Mouse (Mus musculus): ENCODE data around the gene Mpzl3. TPM values are rescaled to one million over a fixed set of nuclear protein-coding genes. Genes with fewer than 3 reads are reported as not detected.

Mpzl3 gene
- polyA plus RNA-seq, 1 experiment from 2014 or later, result 2.1 TPM

- 82% methylated on average over 16 of the region's 16 CpGs for WGBS
- no peak overlapping the region for H3K9ac ChIP-seq
- no peak for ATAC-seq (ENCODE audit: insufficient number of reproducible peaks, low FRiP score)
- H3K4me3 ChIP-seq, result no peak overlapping the region
- H3K9me3 ChIP-seq (replicated peaks), result no peaks in the 10 kb centered on the region
- no peak overlapping the region for H3K4me2 ChIP-seq
- H3K36me3 ChIP-seq, result no peaks in the 10 kb centered on the region
- no peak overlapping the region for H3K27ac ChIP-seq (ENCODE audit: poor library complexity, severe bottlenecking)
- H3K4me1 ChIP-seq (replicated peaks), result peaks cover 12% of the 10 kb centered on the region
- H3K27me3 ChIP-seq (replicated peaks), result peaks cover 67% of the 10 kb centered on the region
These were observed 8.0 kb upstream of the Mpzl3 start for GRCm38 (mm10) chr9:45046973-45047372.

- Histone ChIP-seq H3K9me3 (replicated peaks) (no peaks in the 10 kb centered on the region), H3K27me3 (replicated peaks) (peaks cover 62% of the 10 kb centered on the region), H3K4me2 (no peak overlapping the region), H3K4me1 (replicated peaks) (no peaks in the 10 kb centered on the region), H3K27ac (ENCODE audit: poor library complexity, severe bottlenecking) (no peak overlapping the region), H3K36me3 (no peaks in the 10 kb centered on the region), H3K9ac (no peak overlapping the region), H3K4me3 (no peak overlapping the region)
- ATAC-seq (ENCODE audit: insufficient number of reproducible peaks, low FRiP score), result no peak
- 29% methylated on average over 4 of the region's 4 CpGs for WGBS
These were observed 6.5 kb upstream of the Mpzl3 start for GRCm38 (mm10) chr9:45048511-45048910.

- Histone ChIP-seq H3K4me1 (replicated peaks) (no peaks in the 10 kb centered on the region), H3K9ac (no peak overlapping the region), H3K9me3 (replicated peaks) (no peaks in the 10 kb centered on the region), H3K4me3 (no peak overlapping the region), H3K27me3 (replicated peaks) (peaks cover 55% of the 10 kb centered on the region), H3K4me2 (no peak overlapping the region), H3K27ac (ENCODE audit: poor library complexity, severe bottlenecking) (no peak overlapping the region), H3K36me3 (no peaks in the 10 kb centered on the region)
- no peak for ATAC-seq (ENCODE audit: insufficient number of reproducible peaks, low FRiP score)
- 65% methylated on average over 1 of the region's 1 CpGs for WGBS
These were observed 5.3 kb upstream of the Mpzl3 start for GRCm38 (mm10) chr9:45049731-45050130.

- no peaks in the 10 kb centered on the region for H3K4me1 ChIP-seq (replicated peaks)
- no peaks in the 10 kb centered on the region for H3K36me3 ChIP-seq
- H3K4me3 ChIP-seq, result no peak overlapping the region
- H3K4me2 ChIP-seq, result no peak overlapping the region
- peaks cover 50% of the 10 kb centered on the region for H3K27me3 ChIP-seq (replicated peaks)
- no peaks in the 10 kb centered on the region for H3K9me3 ChIP-seq (replicated peaks)
- no peak overlapping the region for H3K9ac ChIP-seq
- H3K27ac ChIP-seq (ENCODE audit: poor library complexity, severe bottlenecking), result no peak overlapping the region
- ATAC-seq (ENCODE audit: insufficient number of reproducible peaks, low FRiP score), result no peak
- 73% methylated on average over 2 of the region's 2 CpGs for WGBS
These were observed 4.7 kb upstream of the Mpzl3 start for GRCm38 (mm10) chr9:45050301-45050700.

- Histone ChIP-seq H3K27me3 (replicated peaks) (peaks cover 47% of the 10 kb centered on the region), H3K4me2 (no peak overlapping the region), H3K27ac (ENCODE audit: poor library complexity, severe bottlenecking) (no peak overlapping the region), H3K4me3 (no peak overlapping the region), H3K4me1 (replicated peaks) (no peaks in the 10 kb centered on the region), H3K9ac (no peak overlapping the region), H3K9me3 (replicated peaks) (no peaks in the 10 kb centered on the region), H3K36me3 (no peaks in the 10 kb centered on the region)
- ATAC-seq (ENCODE audit: insufficient number of reproducible peaks, low FRiP score), result no peak
- 48% methylated on average over 5 of the region's 5 CpGs for WGBS
These were observed 3.4 kb downstream of the Mpzl3 start for GRCm38 (mm10) chr9:45058304-45058940.

- no peak overlapping the region for H3K27ac ChIP-seq (ENCODE audit: poor library complexity, severe bottlenecking)
- peaks cover 42% of the 10 kb centered on the region for H3K27me3 ChIP-seq (replicated peaks)
- H3K36me3 ChIP-seq, result no peaks in the 10 kb centered on the region
- WGBS, result 39% methylated on average over 7 of the region's 7 CpGs
- H3K9me3 ChIP-seq (replicated peaks), result no peaks in the 10 kb centered on the region
- no peaks in the 10 kb centered on the region for H3K4me1 ChIP-seq (replicated peaks)
- H3K4me2 ChIP-seq, result no peak overlapping the region
- H3K9ac ChIP-seq, result no peak overlapping the region
- ATAC-seq (ENCODE audit: insufficient number of reproducible peaks, low FRiP score), result no peak
- H3K4me3 ChIP-seq, result no peak overlapping the region
These were observed 5.2 kb downstream of the Mpzl3 start for GRCm38 (mm10) chr9:45060151-45060550.

GRCm38 (mm10) chr9:45062677-45063076 is 7.7 kb downstream of the Mpzl3 start:
- H3K9me3 ChIP-seq (replicated peaks), result no peaks in the 10 kb centered on the region
- no peak overlapping the region for H3K4me3 ChIP-seq
- 55% methylated on average over 3 of the region's 3 CpGs for WGBS

GRCm38 (mm10) chr9:45064421-45064820 is 9.4 kb downstream of the Mpzl3 start:
- H3K4me3 ChIP-seq, result no peak overlapping the region
- H3K36me3 ChIP-seq, result no peaks in the 10 kb centered on the region
- WGBS, result 74% methylated on average over 6 of the region's 6 CpGs
- peaks cover 13% of the 10 kb centered on the region for H3K27me3 ChIP-seq (replicated peaks)
- no peak for ATAC-seq (ENCODE audit: insufficient number of reproducible peaks, low FRiP score)
- H3K27ac ChIP-seq (ENCODE audit: poor library complexity, severe bottlenecking), result no peak overlapping the region
- no peaks in the 10 kb centered on the region for H3K4me1 ChIP-seq (replicated peaks)
- H3K9me3 ChIP-seq (replicated peaks), result no peaks in the 10 kb centered on the region
- no peak overlapping the region for H3K4me2 ChIP-seq
- no peak overlapping the region for H3K9ac ChIP-seq

More at GRCm38 (mm10) chr9:45062677-45063076, 7.7 kb downstream of the Mpzl3 start:
- Histone ChIP-seq H3K4me2 (no peak overlapping the region), H3K27ac (ENCODE audit: poor library complexity, severe bottlenecking) (no peak overlapping the region), H3K36me3 (no peaks in the 10 kb centered on the region), H3K9ac (no peak overlapping the region), H3K4me1 (replicated peaks) (no peaks in the 10 kb centered on the region), H3K27me3 (replicated peaks) (peaks cover 30% of the 10 kb centered on the region)
- ATAC-seq (ENCODE audit: insufficient number of reproducible peaks, low FRiP score), result no peak

GRCm38 (mm10) chr9:45066735-45067134 is 11.7 kb downstream of the Mpzl3 start:
- Histone ChIP-seq H3K4me1 (replicated peaks) (no peaks in the 10 kb centered on the region), H3K4me2 (no peak overlapping the region), H3K4me3 (no peak overlapping the region), H3K9ac (no peak overlapping the region), H3K9me3 (replicated peaks) (no peaks in the 10 kb centered on the region), H3K27me3 (replicated peaks) (peaks cover 4% of the 10 kb centered on the region; the same call in 1 of the 2 replicates), H3K36me3 (no peaks in the 10 kb centered on the region), H3K27ac (ENCODE audit: poor library complexity, severe bottlenecking) (no peak overlapping the region)
- no peak for ATAC-seq (ENCODE audit: insufficient number of reproducible peaks, low FRiP score)
- WGBS, result 75% methylated on average over 4 of the region's 4 CpGs

- WGBS, result 39% methylated on average over 3 of the region's 3 CpGs
- Histone ChIP-seq H3K4me2 (no peak overlapping the region), H3K4me3 (no peak overlapping the region), H3K36me3 (no peaks in the 10 kb centered on the region), H3K27ac (ENCODE audit: poor library complexity, severe bottlenecking) (no peak overlapping the region), H3K9ac (no peak overlapping the region), H3K9me3 (replicated peaks) (no peaks in the 10 kb centered on the region), H3K27me3 (replicated peaks) (no peaks in the 10 kb centered on the region), H3K4me1 (replicated peaks) (no peaks in the 10 kb centered on the region)
- no peak for ATAC-seq (ENCODE audit: insufficient number of reproducible peaks, low FRiP score)
These were observed 16.8 kb downstream of the Mpzl3 start for GRCm38 (mm10) chr9:45071800-45072199.

GRCm38 (mm10) chr9:45077859-45078258 is 22.9 kb downstream of the Mpzl3 start:
- no peak overlapping the region for H3K4me3 ChIP-seq
- H3K9ac ChIP-seq, result no peak overlapping the region
- no peaks in the 10 kb centered on the region for H3K4me1 ChIP-seq (replicated peaks)
- no peak overlapping the region for H3K4me2 ChIP-seq
- H3K27me3 ChIP-seq (replicated peaks), result peaks cover 18% of the 10 kb centered on the region; the same call in 1 of the 2 replicates
- no peaks in the 10 kb centered on the region for H3K9me3 ChIP-seq (replicated peaks)
- no peak overlapping the region for H3K27ac ChIP-seq (ENCODE audit: poor library complexity, severe bottlenecking)
- no peaks in the 10 kb centered on the region for H3K36me3 ChIP-seq
- ATAC-seq (ENCODE audit: insufficient number of reproducible peaks, low FRiP score), result no peak
- WGBS, result 56% methylated on average over 3 of the region's 3 CpGs

GRCm38 (mm10) chr9:45079011-45079410 is 24.0 kb downstream of the Mpzl3 start, which contains the start of gene Jaml:
Gene Jaml (plus strand): TSS chr9:45079183.
- no peak within 1 kb of the TSS for H3K4me2 ChIP-seq
- no peak for ATAC-seq (ENCODE audit: insufficient number of reproducible peaks, low FRiP score)
- H3K27ac ChIP-seq (ENCODE audit: poor library complexity, severe bottlenecking), result no peak within 1 kb of the TSS
- H3K36me3 ChIP-seq, result no peaks in the 10 kb centered on the region
- 77% methylated on average over 5 of the region's 5 CpGs for WGBS
- H3K4me1 ChIP-seq (replicated peaks), result no peaks in the 10 kb centered on the region
- H3K9ac ChIP-seq, result no peak within 1 kb of the TSS
- H3K27me3 ChIP-seq (replicated peaks), result peaks cover 18% of the 10 kb centered on the region; the same call in 1 of the 2 replicates
- H3K4me3 ChIP-seq, result no peak within 1 kb of the TSS
- no peaks in the 10 kb centered on the region for H3K9me3 ChIP-seq (replicated peaks)

Data from heart, embryonic 12.5 days (tissue).